Comparison of ENCODE assay signal across 21 mouse cellular contexts in genomic region chr11:47833283-47833682, GRCm38 (mm10).
DNase-seq lines count a peak whose midpoint lies in the region; ATAC-seq and TF ChIP-seq lines count a peak whose summit lies in the region.
"Had no signal": no experiment of that assay in that cellular context is flagged by ENCODE, and none has a peak within 500 bp of the region (broad histone marks: within the 10 kb centered on the region; RNA-seq: fewer than 3 reads in every experiment).

No protein-coding gene starts in this region.

- peak; percentile 80; the same call in 1 of the 2 replicates for TF ChIP-seq EP300 in heart, postnatal 0 days (IDR thresholded peaks at IDR 0.05; ENCODE audit: low read depth)

- TF ChIP-seq POLR2A in kidney, adult 2 months (IDR thresholded peaks at IDR 0.05; ENCODE audit: low read depth, low read length) = no peak

- peak; percentile 12 for DNase-seq in kidney, adult 2 months
- DNase-seq in kidney, adult 18-20 months = no peak
- DNase-seq in Muller cell, postnatal 12 days (ENCODE audit: inconsistent ontology term) = peak; percentile 13
- no peak for DNase-seq in heart, embryonic 10.5 days (ENCODE audit: low spot score)
- peak; percentile 88 for DNase-seq in heart, postnatal 0 days (ENCODE audit: low spot score)
- DNase-seq in ovary, postnatal 10 days (ENCODE audit: low spot score) = no peak
- no peak for DNase-seq in right cerebral cortex, adult 18-20 months
- DNase-seq in retina, postnatal 1 day = no peak
- DNase-seq: adrenal gland, adult 2 months; B cell, adult 2 months; cerebellum, adult 9-11 months; thymus, adult 2 months had no signal

- no peak overlapping the region for H3K9ac ChIP-seq in heart, postnatal 0 days (replicated peaks; ENCODE audit: low read depth, low read length)
- H3K9ac ChIP-seq: embryonic facial prominence, embryonic 12.5 days; forebrain, embryonic 13.5 days; limb, embryonic 15.5 days; liver, embryonic 15.5 days; midbrain, embryonic 13.5 days had no signal

- H3K27me3 ChIP-seq in kidney, adult 2 months (replicated peaks; ENCODE audit: control insufficient read depth, insufficient read depth, low read length) = no peaks in the 10 kb centered on the region
- H3K27me3 ChIP-seq in heart, embryonic 10.5 days (ENCODE audit: insufficient read depth, poor library complexity, severe bottlenecking) = no peaks in the 10 kb centered on the region
- no peaks in the 10 kb centered on the region for H3K27me3 ChIP-seq in heart, postnatal 0 days (ENCODE audit: control insufficient read depth, insufficient read depth, low read length)
- H3K27me3 ChIP-seq: embryonic facial prominence, embryonic 12.5 days; forebrain, embryonic 13.5 days; limb, embryonic 15.5 days; liver, embryonic 15.5 days; midbrain, embryonic 13.5 days had no signal

- ATAC-seq in heart, postnatal 0 days (ENCODE audit: insufficient read depth, low read depth) = peak; percentile 97
- ATAC-seq: forebrain, embryonic 13.5 days; hindbrain, embryonic 16.5 days; intestine, embryonic 16.5 days; lung, postnatal 0 days; midbrain, embryonic 13.5 days had no signal

- WGBS in kidney, adult 2 months = 23% methylated on average over 4 of the region's 4 CpGs
- WGBS in heart, embryonic 10.5 days = 21% methylated on average over 4 of the region's 4 CpGs
- WGBS in heart, postnatal 0 days = 8% methylated on average over 4 of the region's 4 CpGs

- H3K27ac ChIP-seq in kidney, adult 2 months (ENCODE audit: insufficient read depth, low read depth, low read length) = no peak overlapping the region
- 0 out of 2 replicates have a peak overlapping the region, but pooled peaks have one; percentile 36 for H3K27ac ChIP-seq in heart, embryonic 10.5 days
- H3K27ac ChIP-seq in heart, postnatal 0 days (ENCODE audit: low read depth) = peak overlapping the region; percentile 69
- H3K27ac ChIP-seq: embryonic facial prominence, embryonic 12.5 days; forebrain, embryonic 13.5 days; limb, embryonic 15.5 days; liver, embryonic 15.5 days; midbrain, embryonic 13.5 days had no signal

- H3K4me1 ChIP-seq in kidney, adult 2 months (ENCODE audit: control insufficient read depth, insufficient read depth, low read length) = no peaks in the 10 kb centered on the region
- peaks cover 3% of the 10 kb centered on the region; the same call in 1 of the 2 replicates for H3K4me1 ChIP-seq in heart, embryonic 10.5 days
- peaks cover 5% of the 10 kb centered on the region for H3K4me1 ChIP-seq in heart, postnatal 0 days (ENCODE audit: control insufficient read depth, insufficient read depth)
- H3K4me1 ChIP-seq: embryonic facial prominence, embryonic 12.5 days; forebrain, embryonic 13.5 days; limb, embryonic 15.5 days; liver, embryonic 15.5 days; midbrain, embryonic 13.5 days had no signal

- H3K4me3 ChIP-seq in kidney, adult 2 months (ENCODE audit: insufficient read depth, low read depth, low read length) = no peak overlapping the region
- no peak overlapping the region for H3K4me3 ChIP-seq in heart, embryonic 10.5 days
- H3K4me3 ChIP-seq in heart, postnatal 0 days (ENCODE audit: low read depth, low read length) = no peak overlapping the region
- H3K4me3 ChIP-seq: embryonic facial prominence, embryonic 12.5 days; erythroblast, embryonic 14.5 days; forebrain, embryonic 13.5 days; limb, embryonic 15.5 days; liver, embryonic 15.5 days; midbrain, embryonic 13.5 days had no signal

- no peaks in the 10 kb centered on the region for H3K36me3 ChIP-seq in kidney, adult 2 months (ENCODE audit: control insufficient read depth, insufficient read depth, low read length)
- H3K36me3 ChIP-seq in heart, embryonic 10.5 days = no peaks in the 10 kb centered on the region
- H3K36me3 ChIP-seq in heart, postnatal 0 days (replicated peaks; ENCODE audit: control insufficient read depth, insufficient read depth, low read length) = no peaks in the 10 kb centered on the region
- H3K36me3 ChIP-seq: embryonic facial prominence, embryonic 12.5 days; limb, embryonic 15.5 days; liver, embryonic 15.5 days; midbrain, embryonic 13.5 days had no signal

- no peaks in the 10 kb centered on the region for H3K9me3 ChIP-seq in heart, embryonic 10.5 days
- no peaks in the 10 kb centered on the region for H3K9me3 ChIP-seq in heart, postnatal 0 days (replicated peaks; ENCODE audit: control insufficient read depth, low read length)
- H3K9me3 ChIP-seq: embryonic facial prominence, embryonic 12.5 days; forebrain, embryonic 13.5 days; limb, embryonic 15.5 days; liver, embryonic 15.5 days; midbrain, embryonic 13.5 days had no signal

- TF ChIP-seq CTCF in kidney, adult 2 months (conservative IDR thresholded peaks at IDR 0.05; ENCODE audit: insufficient read depth, insufficient read length, low read depth, low read length) = no peak
- 0 out of 2 replicates have a peak, but pooled peaks have one; percentile 21 for TF ChIP-seq CTCF in heart, postnatal 0 days (IDR thresholded peaks at IDR 0.05; ENCODE audit: low read depth)

- no peak overlapping the region for H3K4me2 ChIP-seq in heart, postnatal 0 days (ENCODE audit: low read depth, low read length)
- H3K4me2 ChIP-seq: embryonic facial prominence, embryonic 12.5 days; forebrain, embryonic 13.5 days; limb, embryonic 15.5 days; liver, embryonic 15.5 days; midbrain, embryonic 13.5 days had no signal

Comparison
In these comparisons a context has a peak if more than half of its experiments do, and no peak if none do; other contexts are left out.
1. DNase-seq: peak in kidney, adult 2 months (single experiment), Muller cell, postnatal 12 days (single experiment) and heart, postnatal 0 days (single experiment); none in kidney, adult 18-20 months (single experiment), heart, embryonic 10.5 days (single experiment), ovary, postnatal 10 days (single experiment), right cerebral cortex, adult 18-20 months (single experiment) and retina, postnatal 1 day (single experiment).